Mouse (Mus musculus) cerebellum, adult 2 months (tissue): ENCODE data around the gene Ybey.

Experiments used
- CTCF ChIP-seq: fragments of 200-500 bp; IDR thresholded peaks from 2 replicates; pipeline ENCODE4 v1.5.1; 2011; ENCODE audit warnings: low read depth, mild to moderate bottlenecking, control low read depth, low read length, moderate library complexity, borderline replicate concordance; ENCODE audit not compliant: insufficient read depth
- POLR2A ChIP-seq: fragments of 200-500 bp; IDR thresholded peaks from 2 replicates; pipeline ENCODE4 v1.6.1; 2011; ENCODE audit warnings: low read length, control low read depth, borderline replicate concordance; ENCODE audit not compliant: insufficient read depth

- TF ChIP-seq POLR2A = no peak
- no peak for TF ChIP-seq CTCF
These were observed 4.8 kb upstream of the Ybey start for GRCm38 (mm10) chr10:76473759-76474158.
